Mouse (Mus musculus) frontal cortex, postnatal 36 days (tissue): Measurements from ENCODE around the gene Ceacam19.

Experiments used
- DNase-seq, 2 experiments: peaks; one replicate each; pipeline ENCODE4 v3.0.0; 2022; ENCODE audit warnings: low spot score in 2 of 2

The Ceacam19 gene

GRCm38 (mm10) chr7:19840936-19841335, 46.8 kb downstream of the Ceacam19 start:
- DNase-seq = no peak

GRCm38 (mm10) chr7:19840371-19840770, 47.4 kb downstream of the Ceacam19 start:
- no peak for DNase-seq

GRCm38 (mm10) chr7:19836843-19837242, 50.9 kb downstream of the Ceacam19 start:
- no peak for DNase-seq

- no peak for DNase-seq
Measured at GRCm38 (mm10) chr7:19834055-19834454, 53.7 kb downstream of the Ceacam19 start.

GRCm38 (mm10) chr7:19831837-19832236, 55.9 kb downstream of the Ceacam19 start:
- DNase-seq = no peak

GRCm38 (mm10) chr7:19830682-19831156, 57.0 kb downstream of the Ceacam19 start:
- no peak for DNase-seq

- DNase-seq = no peak
Measured at GRCm38 (mm10) chr7:19829694-19830093, 58.1 kb downstream of the Ceacam19 start.

- DNase-seq = no peak
Measured at GRCm38 (mm10) chr7:19826756-19827155, 61.0 kb downstream of the Ceacam19 start.
